Mouse (Mus musculus): Measurements from ENCODE around the gene Gm43738. TPM values are rescaled to one million over a fixed set of nuclear protein-coding genes. Genes with fewer than 3 reads are reported as not detected.
A peak's percentile ranks its signal among the peaks of the same experiment; 100 is the strongest.

The Gm43738 gene
- not detected for total RNA-seq (2022)

GRCm38 (mm10) chr3:89100811-89101210 is at the start of gene Gm43738:
Gm43738 (minus strand) TSS chr3:89101099.
- DNase-seq, result no peak

GRCm38 (mm10) chr3:89148567-89148966 is 47.7 kb upstream of the Gm43738 start:
- no peak for DNase-seq

- DNase-seq, result no peak
These were observed 47.0 kb upstream of the Gm43738 start for GRCm38 (mm10) chr3:89147979-89148311.

- no peak for DNase-seq
These were observed 46.4 kb upstream of the Gm43738 start for GRCm38 (mm10) chr3:89147101-89147978.

- DNase-seq, result no peak
These were observed 44.7 kb upstream of the Gm43738 start for GRCm38 (mm10) chr3:89145566-89145965.

GRCm38 (mm10) chr3:89144821-89145220 is 43.9 kb upstream of the Gm43738 start:
- DNase-seq, result no peak

GRCm38 (mm10) chr3:89136365-89136764 is 35.5 kb upstream of the Gm43738 start:
- no peak for DNase-seq

GRCm38 (mm10) chr3:89135958-89136357 is 35.1 kb upstream of the Gm43738 start, which contains the start of gene Pklr:
Pklr (plus strand) TSS chr3:89136142.
- DNase-seq, result no peak

- no peak for DNase-seq
These were observed 32.9 kb upstream of the Gm43738 start for GRCm38 (mm10) chr3:89133752-89134151.

GRCm38 (mm10) chr3:89133063-89133450 is 32.2 kb upstream of the Gm43738 start:
- no peak for DNase-seq

GRCm38 (mm10) chr3:89132285-89133062 is 31.6 kb upstream of the Gm43738 start:
- peak; percentile 63 for DNase-seq

GRCm38 (mm10) chr3:89131816-89132215 is 30.9 kb upstream of the Gm43738 start:
- no peak for DNase-seq

GRCm38 (mm10) chr3:89129908-89130307 is 29.0 kb upstream of the Gm43738 start:
- no peak for DNase-seq

- DNase-seq, result peak; percentile 42
These were observed 25.1 kb upstream of the Gm43738 start for GRCm38 (mm10) chr3:89125981-89126380.

- no peak for DNase-seq
These were observed 23.3 kb upstream of the Gm43738 start for GRCm38 (mm10) chr3:89124241-89124640.

- DNase-seq, result peak; percentile 74
These were observed 22.4 kb upstream of the Gm43738 start for GRCm38 (mm10) chr3:89123313-89123712.

GRCm38 (mm10) chr3:89115522-89115921 is 14.6 kb upstream of the Gm43738 start:
- no peak for DNase-seq

- no peak for DNase-seq
These were observed 12.2 kb upstream of the Gm43738 start for GRCm38 (mm10) chr3:89113058-89113457.

GRCm38 (mm10) chr3:89108146-89108545 is 7.2 kb upstream of the Gm43738 start:
- DNase-seq, result no peak

- no peak for DNase-seq
These were observed 6.6 kb upstream of the Gm43738 start for GRCm38 (mm10) chr3:89107545-89107944.

- DNase-seq, result no peak
These were observed 6.0 kb upstream of the Gm43738 start for GRCm38 (mm10) chr3:89106881-89107280.

GRCm38 (mm10) chr3:89103291-89103595 is 2.3 kb upstream of the Gm43738 start:
- no peak for DNase-seq

GRCm38 (mm10) chr3:89102495-89103290 is 1.8 kb upstream of the Gm43738 start:
- no peak for DNase-seq

All from adrenal gland, adult 8-10 months (tissue).